Mouse (Mus musculus): ENCODE measurements around the gene Naa38.
"Not testable (repeated sequence)": the region's sequence is repeated elsewhere in the genome, so short reads cannot be mapped to it uniquely, and the experiment has no call there.

Naa38 gene

GRCm38 (mm10) chr11:69373223-69373965 is 21.9 kb upstream of the Naa38 start:
- DNase-seq (ENCODE audit: low read depth, low spot score), result no peak

GRCm38 (mm10) chr11:69375646-69376045 is 19.6 kb upstream of the Naa38 start:
- no peak for DNase-seq (ENCODE audit: low read depth, low spot score)

GRCm38 (mm10) chr11:69377766-69378165 is 17.5 kb upstream of the Naa38 start:
- DNase-seq (ENCODE audit: low read depth, low spot score), result no peak

DNA sequence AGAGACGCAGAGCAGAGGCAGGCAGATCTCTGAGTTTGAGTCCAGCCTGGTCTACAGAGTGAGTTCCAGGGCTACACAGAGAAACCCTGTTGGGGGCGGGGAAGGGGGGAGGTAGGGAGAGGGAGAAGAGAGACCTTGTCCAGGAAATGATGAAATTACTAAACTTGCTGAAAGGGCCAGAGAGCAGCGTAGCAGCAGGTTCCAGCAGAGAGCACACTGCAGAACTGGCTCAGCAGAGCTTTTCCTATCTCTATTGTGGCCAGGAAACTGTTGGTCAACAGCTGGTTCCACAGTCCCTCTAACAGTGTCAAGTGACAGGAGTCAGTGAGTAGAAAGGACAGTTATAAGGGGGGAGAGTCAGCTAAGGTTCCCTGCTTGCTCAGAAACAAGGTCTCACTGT is 15.7 kb upstream of the Naa38 start:
- DNase-seq (ENCODE audit: low read depth, low spot score), result no peak

DNA sequence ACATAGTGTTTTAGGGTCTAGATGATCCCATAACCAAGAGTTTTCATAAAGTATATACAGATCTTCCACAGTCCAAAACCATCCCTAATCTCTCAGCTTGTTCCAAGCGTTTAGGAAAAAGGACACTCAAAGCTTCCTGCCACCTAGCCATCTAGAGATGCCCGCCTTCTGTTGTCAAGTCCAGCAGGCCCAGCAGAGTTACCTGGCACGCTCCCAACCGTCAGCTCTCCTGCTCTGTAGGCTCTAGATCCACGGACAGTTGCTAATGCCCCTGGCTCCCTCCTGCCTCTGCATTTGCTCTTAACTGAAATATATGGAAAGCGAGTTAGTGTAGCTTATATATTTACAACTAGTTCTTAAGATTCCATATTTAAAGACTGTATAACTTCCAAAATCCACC is 13.9 kb upstream of the Naa38 start:
- no peak for DNase-seq (ENCODE audit: low read depth, low spot score)

GRCm38 (mm10) chr11:69382478-69383105 is 12.7 kb upstream of the Naa38 start:
- DNase-seq (ENCODE audit: low read depth, low spot score), result no peak

- DNase-seq (ENCODE audit: low read depth, low spot score), result no peak
Measured at GRCm38 (mm10) chr11:69384979-69385378, 10.3 kb upstream of the Naa38 start.

GRCm38 (mm10) chr11:69386758-69387157 is 8.5 kb upstream of the Naa38 start:
- no peak for DNase-seq (ENCODE audit: low read depth, low spot score)

- DNase-seq (ENCODE audit: low read depth, low spot score), result no peak
Measured at GRCm38 (mm10) chr11:69388680-69389079, 6.6 kb upstream of the Naa38 start.

DNA sequence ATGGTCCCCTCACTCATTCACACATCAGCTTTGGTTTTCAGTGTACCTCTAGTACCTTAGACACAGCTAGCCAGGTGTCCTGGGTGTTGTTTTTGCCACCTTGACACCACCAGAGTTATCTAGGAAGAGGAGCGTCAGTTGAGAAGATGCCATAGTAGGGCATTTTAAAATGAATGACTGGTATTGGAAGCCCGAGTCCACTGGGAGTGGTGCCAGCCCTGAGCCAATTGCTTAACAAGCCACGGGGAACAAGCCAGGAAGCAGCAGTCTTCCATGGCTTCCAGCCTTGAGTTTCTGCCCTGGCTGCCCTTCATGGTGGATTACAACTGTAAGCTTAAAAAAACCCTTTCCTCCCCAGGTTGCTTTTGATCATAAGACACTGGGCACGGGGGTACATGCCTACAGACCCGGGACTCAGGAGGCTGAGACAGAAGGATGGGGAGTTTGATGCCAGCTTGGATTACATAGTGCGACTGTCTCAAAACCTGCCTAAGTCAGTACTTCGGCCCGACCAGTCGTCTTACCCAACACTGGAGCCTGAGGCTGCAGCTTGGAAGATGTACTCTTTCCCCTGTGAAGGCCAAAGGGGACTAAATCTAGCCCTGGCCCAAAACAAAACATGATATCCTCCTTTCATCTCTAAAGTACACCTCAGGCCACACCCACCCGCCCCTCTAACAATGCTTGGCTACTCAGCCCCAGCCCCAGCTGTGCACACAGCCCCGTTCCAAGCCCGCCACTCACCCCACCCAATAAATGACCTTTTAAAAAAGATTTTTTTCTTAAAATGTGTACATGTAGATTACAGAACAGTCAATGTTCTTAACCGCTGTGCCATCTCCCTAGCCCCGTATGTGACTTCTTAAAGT is 5.5 kb upstream of the Naa38 start:
- no peak for DNase-seq (ENCODE audit: low read depth, low spot score)

DNA sequence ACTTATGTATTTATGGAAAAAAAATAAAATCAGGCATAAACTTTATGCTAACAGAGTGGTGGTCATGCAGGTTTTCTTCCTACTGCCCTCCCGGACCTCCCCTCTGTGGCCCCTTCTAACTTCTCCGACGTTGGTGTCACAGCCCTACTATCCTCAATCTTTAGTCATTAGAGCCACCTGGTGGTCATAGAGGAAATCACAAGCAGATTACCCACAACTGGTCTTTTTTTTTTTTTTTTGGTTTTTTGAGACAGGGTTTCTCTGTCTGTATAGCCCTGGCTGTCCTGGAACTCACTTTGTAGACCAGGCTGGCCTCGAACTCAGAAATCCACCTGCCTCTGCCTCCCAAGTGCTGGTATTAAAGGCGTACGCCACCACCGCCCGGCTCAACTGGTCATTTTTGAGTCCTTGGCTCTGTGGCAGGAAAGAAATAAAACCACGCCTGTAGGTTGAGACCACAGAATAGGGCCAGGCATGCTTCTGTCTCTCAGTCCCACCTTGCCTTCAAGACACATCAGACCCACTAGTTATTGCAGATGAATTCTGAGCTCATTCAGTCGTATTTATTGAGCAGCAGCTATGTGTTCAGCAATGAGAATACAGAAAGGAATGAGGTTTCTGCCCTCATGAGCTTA is 4.8 kb upstream of the Naa38 start:
- DNase-seq (ENCODE audit: low read depth, low spot score), result peak; percentile 71

- DNase-seq (ENCODE audit: low read depth, low spot score), result not testable (repeated sequence)
Measured at GRCm38 (mm10) chr11:69394591-69395167, 608 bp upstream of the Naa38 start.

GRCm38 (mm10) chr11:69395634-69396373 is 517 bp downstream of the Naa38 start:
- peak; percentile 98 for DNase-seq (ENCODE audit: low read depth, low spot score)

DNA sequence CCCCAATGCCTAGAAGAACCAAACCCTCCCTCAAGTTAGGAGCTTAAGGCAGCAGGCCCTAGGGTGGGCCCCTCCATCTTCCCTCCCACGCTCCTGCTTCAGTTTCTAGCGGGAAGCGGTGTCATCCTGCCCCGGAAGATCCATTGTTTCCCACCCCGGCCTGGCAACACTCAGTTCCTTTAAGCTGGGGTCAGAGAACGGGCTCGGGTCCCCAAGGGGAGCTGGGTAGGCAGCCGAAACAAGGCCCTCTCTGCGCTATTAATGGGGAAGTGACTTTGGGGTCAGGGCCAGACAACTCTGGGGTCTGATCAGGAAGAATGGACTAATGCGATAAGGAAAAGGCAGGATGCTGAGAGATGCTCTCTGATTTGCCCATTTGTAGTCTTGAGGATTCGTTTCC is 1.5 kb downstream of the Naa38 start:
- DNase-seq (ENCODE audit: low read depth, low spot score), result no peak

GRCm38 (mm10) chr11:69397581-69398057 is 2.3 kb downstream of the Naa38 start:
- no peak for DNase-seq (ENCODE audit: low read depth, low spot score)

GRCm38 (mm10) chr11:69398059-69398458 is 2.8 kb downstream of the Naa38 start, which contains the start of gene Tmem88:
Gene Tmem88 (minus strand): TSS chr11:69398234.
- no peak for DNase-seq (ENCODE audit: low read depth, low spot score)

- DNase-seq (ENCODE audit: low read depth, low spot score), result no peak
Measured at GRCm38 (mm10) chr11:69398486-69399200, 3.4 kb downstream of the Naa38 start.

DNA sequence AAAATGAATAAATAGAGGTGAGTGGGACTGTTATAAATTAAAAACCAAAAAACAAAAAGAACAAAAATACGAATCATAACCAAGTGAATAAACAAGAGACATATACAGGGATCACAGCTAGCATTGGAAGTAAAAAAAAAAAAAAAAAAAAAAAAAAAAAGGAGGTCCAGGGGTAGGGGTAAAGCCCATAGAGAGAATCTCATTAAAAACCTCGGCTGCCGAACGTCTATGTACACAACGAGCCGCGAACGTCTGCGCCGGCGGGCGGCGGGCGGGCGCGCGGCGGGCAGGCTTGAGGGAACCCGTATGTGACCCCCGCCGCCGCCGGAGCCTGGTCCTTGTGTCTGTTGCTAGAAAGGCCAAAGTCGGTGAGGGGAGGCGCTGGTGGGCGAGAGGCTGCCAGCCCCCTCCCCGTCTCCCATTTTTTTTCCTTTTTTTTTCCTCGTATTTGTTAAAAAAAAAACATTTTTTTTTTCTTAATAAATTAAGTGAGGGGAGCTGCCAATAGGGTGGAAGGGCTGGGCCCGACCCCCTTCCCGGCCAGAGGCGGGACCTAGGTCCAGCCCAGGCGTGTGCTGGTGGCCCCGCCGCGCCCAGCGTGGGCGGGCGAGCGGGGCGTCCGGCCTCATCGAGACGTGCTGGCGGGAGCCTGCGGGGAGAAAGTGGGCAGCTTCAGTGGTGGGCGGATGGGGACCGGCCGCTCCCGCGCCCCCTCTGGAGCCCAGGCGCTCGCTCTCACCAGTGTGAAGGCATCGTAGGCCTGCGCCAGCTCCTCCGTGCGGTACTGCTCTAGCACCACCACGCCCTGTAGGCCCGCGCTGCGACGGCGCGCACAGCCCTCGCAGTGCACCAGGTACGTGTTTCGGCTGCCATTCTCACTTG is 4.2 kb downstream of the Naa38 start:
- no peak for DNase-seq (ENCODE audit: low read depth, low spot score)
